Mouse (Mus musculus) cerebellum, adult 2 months (tissue): Measurements from ENCODE around the gene Snx3. TPM values are rescaled to one million over a fixed set of nuclear protein-coding genes. Genes with fewer than 3 reads are reported as not detected.

Source experiments
- DNase-seq, 2 experiments: peaks; one replicate each; pipeline ENCODE4 v3.0.0; 2021
- H3K27ac ChIP-seq: fragments of 200-500 bp; 2 replicates; pipeline ENCODE4 v1.5.1; 2012; ENCODE audit warnings: low read length, control low read depth, inconsistent platforms; ENCODE audit not compliant: insufficient read depth
- H3K27me3 ChIP-seq: fragments of 200-500 bp; 2 replicates; pipeline ENCODE4 v1.6.1; 2012; ENCODE audit warnings: inconsistent platforms, mild to moderate bottlenecking, low read length, moderate library complexity; ENCODE audit not compliant: control insufficient read depth, insufficient read depth
- H3K4me1 ChIP-seq: fragments of 200-500 bp; 2 replicates; pipeline ENCODE4 v1.6.1; 2011; ENCODE audit warnings: low read length; ENCODE audit not compliant: control insufficient read depth, insufficient read depth
- H3K4me3 ChIP-seq: fragments of 200-500 bp; replicated peaks from 2 replicates; pipeline ENCODE3; 2011; ENCODE audit warnings: mild to moderate bottlenecking, low read depth, low read length, control low read depth; ENCODE audit not compliant: insufficient read depth
- CTCF ChIP-seq: fragments of 200-500 bp; IDR thresholded peaks from 2 replicates; pipeline ENCODE4 v1.5.1; 2011; ENCODE audit warnings: low read depth, mild to moderate bottlenecking, control low read depth, low read length, moderate library complexity, borderline replicate concordance; ENCODE audit not compliant: insufficient read depth
- POLR2A ChIP-seq: fragments of 200-500 bp; IDR thresholded peaks from 2 replicates; pipeline ENCODE4 v1.6.1; 2011; ENCODE audit warnings: low read length, control low read depth, borderline replicate concordance; ENCODE audit not compliant: insufficient read depth
- WGBS: fragments of 180-500 bp; shearing (Covaris S2); methylation state at CpG from one replicate; pipeline ENCODE4 v1.1.7; 2018; 5-methylcytosine and 5-hydroxymethylcytosine counted together
- polyA plus RNA-seq: library from polyadenylated mRNA; depleted of rRNA; stranded (reverse); fragments of >200 nt; gene quantifications from 2 replicates; pipeline ENCODE4 v1.2.3, GENCODE M21; 2012; rRNA removed

Snx3 gene
- 372 and 388 TPM in 2 replicates for polyA plus RNA-seq

- Histone ChIP-seq H3K4me3 (peak within 1 kb of the TSS; percentile 68), H3K27me3 (no peaks in the 10 kb centered on the region), H3K4me1 (no peaks in the 10 kb centered on the region; the same call in 1 of the 2 replicates), H3K27ac (peak within 1 kb of the TSS; percentile 88)
- TF ChIP-seq CTCF (no peak), POLR2A (peak; percentile 63)
- WGBS = under 1% methylated on average over 67 of the region's 68 CpGs
- DNase-seq = peak; percentile 97
Observed at GRCm38 (mm10) chr10:42501775-42502348, at the start of gene Snx3. Gene Snx3, plus strand, starts transcription at chr10:42502030.

DNA sequence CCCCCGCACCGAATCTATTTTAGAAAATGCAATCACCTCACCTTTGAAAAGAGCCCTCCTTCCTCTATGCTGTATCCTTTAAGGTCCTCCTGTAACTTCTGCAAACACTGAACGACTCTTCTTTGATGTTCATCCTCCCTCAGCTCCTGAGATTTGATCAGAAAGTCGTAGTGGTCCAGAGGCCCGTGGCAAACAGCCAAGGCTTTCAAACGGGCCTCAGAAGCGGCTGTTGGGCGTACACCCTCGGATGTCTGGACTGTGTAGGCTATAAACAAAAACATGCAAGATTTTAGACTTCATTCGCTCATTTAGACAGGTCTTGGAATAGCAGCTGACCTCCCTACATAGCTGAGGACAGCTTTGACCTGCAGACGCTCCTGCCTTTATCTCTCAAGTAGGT lies 47.6 kb upstream of the Snx3 start:
- no peaks in the 10 kb centered on the region for H3K4me1 ChIP-seq
- WGBS = 58% methylated on average over 11 of the region's 11 CpGs
- no peaks in the 10 kb centered on the region for H3K27me3 ChIP-seq
- no peak overlapping the region for H3K4me3 ChIP-seq
- TF ChIP-seq POLR2A = no peak
- DNase-seq = no peak
- H3K27ac ChIP-seq = no peak overlapping the region

DNA sequence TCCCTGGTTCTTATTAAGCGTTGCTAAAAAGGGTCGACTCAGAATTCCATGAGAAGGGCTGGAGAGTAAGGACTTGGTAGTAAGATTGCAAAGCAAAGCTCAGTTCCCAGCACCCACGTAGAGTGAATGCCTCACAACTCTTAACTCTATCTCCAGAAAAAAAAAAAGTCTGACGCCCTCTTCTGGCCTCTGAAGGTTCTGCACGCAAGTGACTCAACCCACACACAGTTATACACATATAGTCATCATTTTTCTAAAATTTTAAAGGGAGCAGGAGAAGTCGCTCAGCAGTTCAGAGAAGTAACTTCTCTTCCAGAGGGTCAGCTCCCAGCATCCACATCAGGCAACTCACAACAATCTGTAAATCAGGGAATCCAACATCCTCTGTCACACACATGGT lies 47.1 kb upstream of the Snx3 start:
- Histone ChIP-seq H3K4me3 (no peak overlapping the region), H3K4me1 (no peaks in the 10 kb centered on the region), H3K27me3 (no peaks in the 10 kb centered on the region), H3K27ac (no peak overlapping the region)
- no peak for DNase-seq
- TF ChIP-seq POLR2A (no peak), CTCF (no peak)
- WGBS = 86% methylated on average over 6 of the region's 6 CpGs

DNA sequence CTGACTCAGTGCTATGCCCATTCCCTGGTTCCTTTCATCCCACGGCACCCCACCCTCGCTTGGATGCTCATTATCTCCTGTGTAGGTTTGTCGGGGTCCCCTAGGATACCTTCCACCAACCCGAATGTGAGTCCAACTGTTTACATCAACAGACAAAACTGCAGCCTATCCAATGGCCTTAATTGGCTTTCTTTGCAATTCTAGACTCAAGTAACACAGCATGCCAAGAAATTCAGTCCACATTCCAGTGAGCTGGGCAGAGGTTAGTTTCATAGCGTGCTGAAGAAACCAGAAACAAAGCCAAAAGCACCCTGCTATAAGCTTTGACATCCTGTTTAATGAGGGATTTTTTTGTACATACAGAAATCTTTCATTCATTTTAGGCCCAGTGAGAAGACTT lies 45.8 kb upstream of the Snx3 start:
- H3K4me1 ChIP-seq = no peaks in the 10 kb centered on the region
- H3K4me3 ChIP-seq = no peak overlapping the region
- no peak for DNase-seq
- H3K27ac ChIP-seq = no peak overlapping the region
- TF ChIP-seq POLR2A (no peak), CTCF (no peak)
- no peaks in the 10 kb centered on the region for H3K27me3 ChIP-seq
- WGBS = 59% methylated on average over 5 of the region's 5 CpGs

DNA sequence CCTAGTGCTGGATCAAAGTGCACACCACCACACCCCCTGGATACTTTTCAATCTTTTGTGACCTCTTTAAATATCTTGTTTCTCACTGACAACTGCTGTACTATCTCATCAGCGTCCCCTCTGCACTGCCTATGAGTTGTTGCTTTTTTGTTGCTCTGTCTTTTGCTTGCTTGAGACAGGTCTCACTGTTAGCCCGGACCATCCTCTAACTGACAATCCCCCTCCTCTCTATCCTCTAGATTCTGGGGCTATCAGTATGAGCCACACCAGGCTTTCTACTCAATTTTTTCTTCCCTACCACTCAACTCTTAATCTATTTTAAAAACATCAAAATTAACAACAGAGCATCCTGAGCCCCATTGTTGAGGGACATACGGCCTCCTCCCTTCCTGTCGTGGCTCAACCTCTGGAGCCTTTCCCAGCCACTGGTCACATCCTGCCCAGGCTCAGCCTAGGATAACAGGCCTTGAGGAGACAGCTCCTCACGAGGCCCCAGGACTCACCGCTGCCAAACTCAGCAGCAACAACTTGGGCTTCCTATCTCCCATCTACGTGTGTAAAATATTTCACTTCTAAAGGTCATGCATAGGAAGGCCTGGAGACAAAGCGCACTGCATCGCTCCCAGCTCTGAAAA lies 44.2 kb upstream of the Snx3 start:
- DNase-seq = no peak
- Histone ChIP-seq H3K4me1 (no peaks in the 10 kb centered on the region), H3K27ac (no peak overlapping the region), H3K4me3 (no peak overlapping the region), H3K27me3 (no peaks in the 10 kb centered on the region)
- WGBS = 76% methylated on average over 9 of the region's 9 CpGs
- TF ChIP-seq POLR2A (no peak), CTCF (no peak)

DNA sequence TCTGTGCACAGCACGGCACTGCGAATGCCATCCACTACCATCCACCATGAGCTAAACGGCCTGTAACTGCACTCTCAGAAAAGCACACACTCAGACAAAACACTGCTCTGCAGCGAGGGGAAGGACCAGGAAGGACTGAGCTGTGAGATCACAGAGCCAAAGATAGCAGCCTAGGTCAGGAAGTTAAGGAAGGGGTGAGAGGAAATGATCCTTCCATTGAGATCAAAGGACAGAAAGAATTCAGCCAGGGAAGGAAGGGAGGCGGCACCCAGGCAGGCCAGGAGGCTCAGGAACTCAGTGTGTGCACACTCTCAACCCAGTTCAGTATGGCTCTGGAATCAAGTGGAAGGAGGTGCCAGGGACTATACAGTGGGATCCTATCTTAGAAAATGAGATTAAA lies 37.6 kb upstream of the Snx3 start:
- no peaks in the 10 kb centered on the region for H3K27me3 ChIP-seq
- DNase-seq = no peak
- H3K27ac ChIP-seq = no peak overlapping the region
- no peak overlapping the region for H3K4me3 ChIP-seq
- H3K4me1 ChIP-seq = no peaks in the 10 kb centered on the region; the same call in 1 of the 2 replicates
- 75% methylated on average over 5 of the region's 5 CpGs for WGBS
- TF ChIP-seq POLR2A = no peak
- no peak for TF ChIP-seq CTCF

DNA sequence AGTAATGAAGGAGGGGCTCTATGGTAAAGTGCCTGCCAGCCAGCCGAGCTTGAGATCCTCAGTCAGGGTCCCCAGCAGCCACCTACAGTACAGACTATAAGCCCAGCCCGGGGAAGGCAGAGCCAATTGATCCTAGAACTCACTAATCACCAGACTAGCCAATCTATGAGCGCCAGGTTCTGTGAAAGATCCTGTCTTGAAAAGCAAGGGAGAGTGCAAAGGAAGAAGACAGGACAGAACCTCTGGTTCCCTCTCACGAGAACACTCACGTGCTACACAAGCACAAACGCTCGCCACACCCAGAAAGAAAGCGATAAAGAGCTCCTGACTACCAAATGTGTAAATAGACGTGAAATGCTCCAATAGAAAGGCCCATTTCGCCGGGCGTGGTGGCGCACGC lies 37.0 kb upstream of the Snx3 start:
- no peaks in the 10 kb centered on the region for H3K27me3 ChIP-seq
- WGBS = 89% methylated on average over 14 of the region's 14 CpGs
- no peak overlapping the region for H3K27ac ChIP-seq
- TF ChIP-seq CTCF (no peak), POLR2A (no peak)
- no peaks in the 10 kb centered on the region; the same call in 1 of the 2 replicates for H3K4me1 ChIP-seq
- no peak overlapping the region for H3K4me3 ChIP-seq
- DNase-seq = no peak

DNA sequence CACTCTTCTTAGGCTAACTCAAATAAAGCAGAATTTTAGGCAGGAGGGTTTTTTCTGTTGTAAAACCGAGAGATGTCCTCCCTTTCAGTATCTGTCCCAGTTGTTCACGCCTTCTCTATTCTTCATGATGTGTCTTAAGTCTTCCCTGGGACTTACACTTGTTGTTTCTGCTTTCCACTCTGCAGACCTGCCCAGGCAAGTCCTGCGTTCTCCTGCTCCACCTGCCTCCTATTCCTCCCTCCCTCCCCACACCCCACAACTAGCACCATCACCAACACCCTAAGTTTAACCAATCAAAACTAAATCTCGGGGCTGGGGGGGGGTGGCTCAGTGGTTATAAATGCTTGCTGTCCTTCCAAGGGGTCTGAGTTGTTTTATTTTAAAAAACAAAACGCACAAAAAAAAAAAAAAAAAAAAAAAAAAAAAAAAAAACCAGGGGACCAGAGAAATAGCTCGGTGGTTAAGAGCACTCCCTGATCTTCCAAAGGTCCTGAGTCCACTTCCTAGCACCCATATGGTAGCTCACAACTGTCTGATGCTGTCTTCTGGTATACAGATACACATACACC lies 26.8 kb upstream of the Snx3 start:
- H3K27ac ChIP-seq = no peak overlapping the region
- no peak for TF ChIP-seq CTCF
- no peak for TF ChIP-seq POLR2A
- H3K27me3 ChIP-seq = no peaks in the 10 kb centered on the region
- DNase-seq = no peak
- no peak overlapping the region for H3K4me3 ChIP-seq
- WGBS = 78% methylated on average over 6 of the region's 6 CpGs
- H3K4me1 ChIP-seq = peaks cover 2% of the 10 kb centered on the region; the same call in 1 of the 2 replicates
